Mouse (Mus musculus): ENCODE data around the gene Incenp. TPM values are rescaled to one million over a fixed set of nuclear protein-coding genes. Genes with fewer than 3 reads are reported as not detected.
"Not testable (repeated sequence)": the region's sequence is repeated elsewhere in the genome, so short reads cannot be mapped to it uniquely, and the experiment has no call there.

Incenp gene
- polyA plus RNA-seq, 1 experiment from 2014 or later, result 26.0 TPM

DNA sequence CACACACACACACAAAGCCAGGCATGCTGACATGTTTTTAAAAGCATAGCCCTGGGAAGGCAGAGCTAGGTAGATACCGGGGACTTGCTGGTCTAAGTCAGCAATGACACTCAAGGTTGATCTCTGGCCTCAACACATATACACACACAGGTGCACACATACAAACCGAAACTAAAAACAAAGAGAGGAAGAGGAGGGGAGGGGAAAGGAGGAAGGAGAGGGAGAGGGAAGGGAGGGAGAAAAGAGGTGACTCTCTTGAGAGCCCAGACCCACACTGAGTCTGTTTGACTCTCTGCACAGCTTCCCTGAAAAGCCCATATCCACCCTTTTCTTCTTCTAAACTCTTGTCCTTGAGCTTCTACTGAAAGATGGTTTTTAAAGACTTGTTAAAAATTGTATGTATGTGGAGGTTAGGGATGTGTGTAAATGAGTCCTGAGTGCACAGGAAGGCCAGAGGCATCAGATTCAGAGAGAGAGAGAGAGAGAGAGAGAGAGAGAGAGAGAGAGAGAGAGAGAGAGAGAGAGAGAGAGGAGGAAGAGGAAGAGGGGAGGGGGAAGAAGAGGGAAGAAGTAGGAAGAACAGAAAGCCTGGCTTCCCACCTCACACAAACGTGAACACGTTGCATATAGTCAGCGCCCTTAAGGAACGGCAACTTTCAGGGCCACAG lies 38.9 kb upstream of the Incenp start:
- ATAC-seq, result no peak
- H3K27me3 ChIP-seq (replicated peaks; ENCODE audit: control insufficient read depth, insufficient read depth, low read length), result no peaks in the 10 kb centered on the region
- H3K27ac ChIP-seq (ENCODE audit: low read depth, low read length), result no peak overlapping the region
- H3K4me3 ChIP-seq (ENCODE audit: low read length), result no peak overlapping the region
- no peaks in the 10 kb centered on the region; the same call in 1 of the 2 replicates for H3K4me1 ChIP-seq (ENCODE audit: control insufficient read depth, insufficient read depth, low read depth, low read length)
- 81% methylated on average over 6 of the region's 6 CpGs for WGBS
- no peak overlapping the region for H3K9ac ChIP-seq (ENCODE audit: low read depth, low read length)
- H3K4me2 ChIP-seq (ENCODE audit: low read length), result no peak overlapping the region
- no peaks in the 10 kb centered on the region for H3K36me3 ChIP-seq (ENCODE audit: control insufficient read depth, insufficient read depth, low read length)
- no peaks in the 10 kb centered on the region for H3K9me3 ChIP-seq (ENCODE audit: control insufficient read depth, low read length)

GRCm38 (mm10) chr19:9937428-9937827 lies 38.1 kb upstream of the Incenp start:
- H3K9ac ChIP-seq (ENCODE audit: low read depth, low read length), result no peak overlapping the region
- H3K27ac ChIP-seq (ENCODE audit: low read depth, low read length), result no peak overlapping the region
- H3K9me3 ChIP-seq (ENCODE audit: control insufficient read depth, low read length), result no peaks in the 10 kb centered on the region
- no peaks in the 10 kb centered on the region for H3K36me3 ChIP-seq (ENCODE audit: control insufficient read depth, insufficient read depth, low read length)
- WGBS, result 67% methylated on average over 5 of the region's 5 CpGs
- no peak overlapping the region for H3K4me2 ChIP-seq (ENCODE audit: low read length)
- ATAC-seq, result no peak
- no peaks in the 10 kb centered on the region for H3K27me3 ChIP-seq (replicated peaks; ENCODE audit: control insufficient read depth, insufficient read depth, low read length)
- H3K4me3 ChIP-seq (ENCODE audit: low read length), result no peak overlapping the region
- no peaks in the 10 kb centered on the region; the same call in 1 of the 2 replicates for H3K4me1 ChIP-seq (ENCODE audit: control insufficient read depth, insufficient read depth, low read depth, low read length)

DNA sequence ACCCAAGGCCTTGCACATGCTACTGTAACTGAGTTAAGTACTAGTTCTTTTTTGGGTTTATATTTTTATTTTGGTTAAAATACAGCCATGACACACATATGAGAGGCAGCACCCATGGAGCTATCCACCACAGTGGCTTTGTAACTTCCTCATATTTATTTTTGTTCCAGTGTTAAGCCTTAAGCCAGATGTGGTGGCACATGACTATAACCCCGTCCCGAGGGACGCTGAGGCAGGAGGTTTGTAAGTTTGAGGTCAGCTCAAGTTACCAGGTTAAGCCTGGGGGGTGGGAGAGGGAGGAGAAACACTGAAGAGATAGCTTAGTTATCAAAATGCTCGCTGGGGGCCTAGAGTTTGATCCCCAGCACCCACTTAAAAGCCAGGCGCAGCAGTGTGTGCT lies 37.2 kb upstream of the Incenp start:
- Histone ChIP-seq H3K27ac (ENCODE audit: low read depth, low read length) (no peak overlapping the region), H3K4me2 (ENCODE audit: low read length) (no peak overlapping the region), H3K4me1 (ENCODE audit: control insufficient read depth, insufficient read depth, low read depth, low read length) (no peaks in the 10 kb centered on the region; the same call in 1 of the 2 replicates), H3K9ac (ENCODE audit: low read depth, low read length) (no peak overlapping the region), H3K9me3 (ENCODE audit: control insufficient read depth, low read length) (no peaks in the 10 kb centered on the region), H3K4me3 (ENCODE audit: low read length) (no peak overlapping the region), H3K36me3 (ENCODE audit: control insufficient read depth, insufficient read depth, low read length) (no peaks in the 10 kb centered on the region), H3K27me3 (replicated peaks; ENCODE audit: control insufficient read depth, insufficient read depth, low read length) (no peaks in the 10 kb centered on the region)
- 74% methylated on average over 5 of the region's 5 CpGs for WGBS
- no peak for ATAC-seq

DNA sequence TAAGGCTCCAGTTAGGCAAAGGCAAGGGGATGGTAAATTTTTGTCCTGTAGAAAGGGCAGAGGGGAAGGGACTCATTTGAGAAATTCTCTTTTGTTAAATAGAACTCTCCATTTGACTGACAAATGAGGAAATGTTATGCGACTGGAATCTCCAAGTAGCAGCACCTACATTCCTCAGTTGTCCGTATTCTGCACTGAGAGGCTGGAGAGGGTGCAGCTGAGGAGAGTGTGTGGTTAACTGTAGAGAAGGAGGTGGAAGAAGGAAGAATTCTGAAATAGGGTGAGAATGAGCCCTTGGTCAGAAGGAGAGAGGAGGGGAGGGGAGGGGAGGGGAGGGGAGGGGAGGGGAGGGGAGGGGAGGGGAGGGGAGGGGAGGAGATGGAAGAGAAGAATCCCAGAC lies 34.6 kb upstream of the Incenp start:
- H3K27ac ChIP-seq (ENCODE audit: low read depth, low read length), result no peak overlapping the region
- no peaks in the 10 kb centered on the region for H3K27me3 ChIP-seq (replicated peaks; ENCODE audit: control insufficient read depth, insufficient read depth, low read length)
- no peaks in the 10 kb centered on the region for H3K36me3 ChIP-seq (ENCODE audit: control insufficient read depth, insufficient read depth, low read length)
- ATAC-seq, result no peak
- no peak overlapping the region for H3K9ac ChIP-seq (ENCODE audit: low read depth, low read length)
- H3K4me2 ChIP-seq (ENCODE audit: low read length), result no peak overlapping the region
- WGBS, result 83% methylated on average over 2 of the region's 2 CpGs
- no peaks in the 10 kb centered on the region for H3K4me1 ChIP-seq (ENCODE audit: control insufficient read depth, insufficient read depth, low read depth, low read length)
- no peaks in the 10 kb centered on the region for H3K9me3 ChIP-seq (ENCODE audit: control insufficient read depth, low read length)
- H3K4me3 ChIP-seq (ENCODE audit: low read length), result no peak overlapping the region

DNA sequence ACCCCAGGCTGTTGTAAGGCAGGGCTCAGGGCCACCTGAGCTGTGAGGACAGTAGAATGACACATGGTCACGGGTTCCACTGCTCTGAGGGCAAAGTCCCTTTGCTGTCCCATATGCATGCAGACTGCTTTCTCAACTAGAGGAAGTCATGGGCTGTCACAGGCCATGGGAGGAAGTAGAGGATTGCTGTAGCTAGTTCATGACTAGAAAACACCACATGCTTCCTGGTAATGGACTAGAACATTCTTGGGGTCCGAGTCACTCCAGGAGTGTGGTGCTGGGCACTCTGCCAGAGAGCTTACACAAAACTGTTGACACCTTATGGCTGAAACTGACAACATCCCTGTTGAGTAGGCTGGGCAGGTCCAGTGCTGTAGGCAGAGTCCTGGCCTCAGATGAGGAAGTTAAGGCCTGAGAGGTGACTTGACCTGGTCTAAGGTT lies 31.8 kb upstream of the Incenp start:
- H3K27me3 ChIP-seq (replicated peaks; ENCODE audit: control insufficient read depth, insufficient read depth, low read length); ATAC-seq; H3K27ac ChIP-seq (ENCODE audit: low read depth, low read length); H3K9me3 ChIP-seq (ENCODE audit: control insufficient read depth, low read length); H3K4me2 ChIP-seq (ENCODE audit: low read length); H3K4me1 ChIP-seq (ENCODE audit: control insufficient read depth, insufficient read depth, low read depth, low read length); H3K9ac ChIP-seq (ENCODE audit: low read depth, low read length); H3K4me3 ChIP-seq (ENCODE audit: low read length); H3K36me3 ChIP-seq (ENCODE audit: control insufficient read depth, insufficient read depth, low read length): not testable (repeated sequence)
- WGBS, result 77% methylated on average over 2 of the region's 2 CpGs

GRCm38 (mm10) chr19:9928089-9928488 lies 28.7 kb upstream of the Incenp start:
- H3K4me3 ChIP-seq (ENCODE audit: low read length), result no peak overlapping the region
- ATAC-seq, result no peak
- H3K27ac ChIP-seq (ENCODE audit: low read depth, low read length), result no peak overlapping the region
- H3K36me3 ChIP-seq (ENCODE audit: control insufficient read depth, insufficient read depth, low read length), result no peaks in the 10 kb centered on the region
- H3K9ac ChIP-seq (ENCODE audit: low read depth, low read length), result no peak overlapping the region
- no peaks in the 10 kb centered on the region for H3K27me3 ChIP-seq (replicated peaks; ENCODE audit: control insufficient read depth, insufficient read depth, low read length)
- whole genome bisulfite sequencing, result 76% methylated on average over 9 of the region's 9 CpGs
- H3K4me2 ChIP-seq (ENCODE audit: low read length), result no peak overlapping the region
- H3K4me1 ChIP-seq (ENCODE audit: control insufficient read depth, insufficient read depth, low read depth, low read length), result no peaks in the 10 kb centered on the region
- no peaks in the 10 kb centered on the region for H3K9me3 ChIP-seq (ENCODE audit: control insufficient read depth, low read length)

GRCm38 (mm10) chr19:9924769-9925272 lies 25.5 kb upstream of the Incenp start:
- no peak for ATAC-seq
- H3K4me2 ChIP-seq (ENCODE audit: low read length), result no peak overlapping the region
- H3K4me3 ChIP-seq (ENCODE audit: low read length), result no peak overlapping the region
- WGBS, result 57% methylated on average over 8 of the region's 8 CpGs
- peaks cover 9% of the 10 kb centered on the region for H3K4me1 ChIP-seq (ENCODE audit: control insufficient read depth, insufficient read depth, low read depth, low read length)
- H3K9ac ChIP-seq (ENCODE audit: low read depth, low read length), result no peak overlapping the region
- no peaks in the 10 kb centered on the region for H3K27me3 ChIP-seq (replicated peaks; ENCODE audit: control insufficient read depth, insufficient read depth, low read length)
- H3K27ac ChIP-seq (ENCODE audit: low read depth, low read length), result no peak overlapping the region
- H3K36me3 ChIP-seq (ENCODE audit: control insufficient read depth, insufficient read depth, low read length), result no peaks in the 10 kb centered on the region
- H3K9me3 ChIP-seq (ENCODE audit: control insufficient read depth, low read length), result no peaks in the 10 kb centered on the region

- ATAC-seq, result no peak
- Histone ChIP-seq H3K4me2 (ENCODE audit: low read length) (no peak overlapping the region), H3K36me3 (ENCODE audit: control insufficient read depth, insufficient read depth, low read length) (no peaks in the 10 kb centered on the region), H3K9me3 (ENCODE audit: control insufficient read depth, low read length) (no peaks in the 10 kb centered on the region), H3K27ac (ENCODE audit: low read depth, low read length) (no peak overlapping the region), H3K9ac (ENCODE audit: low read depth, low read length) (no peak overlapping the region), H3K4me1 (ENCODE audit: control insufficient read depth, insufficient read depth, low read depth, low read length) (peaks cover 9% of the 10 kb centered on the region), H3K27me3 (replicated peaks; ENCODE audit: control insufficient read depth, insufficient read depth, low read length) (no peaks in the 10 kb centered on the region), H3K4me3 (ENCODE audit: low read length) (no peak overlapping the region)
- 45% methylated on average over 13 of the region's 13 CpGs for WGBS
These were observed 24.9 kb upstream of the Incenp start for GRCm38 (mm10) chr19:9924034-9924768.

GRCm38 (mm10) chr19:9923048-9923447 lies 23.7 kb upstream of the Incenp start:
- ATAC-seq, result no peak
- Histone ChIP-seq H3K27ac (ENCODE audit: low read depth, low read length) (no peak overlapping the region), H3K9me3 (ENCODE audit: control insufficient read depth, low read length) (no peaks in the 10 kb centered on the region), H3K4me2 (ENCODE audit: low read length) (no peak overlapping the region), H3K36me3 (ENCODE audit: control insufficient read depth, insufficient read depth, low read length) (no peaks in the 10 kb centered on the region), H3K4me1 (ENCODE audit: control insufficient read depth, insufficient read depth, low read depth, low read length) (peaks cover 9% of the 10 kb centered on the region), H3K27me3 (replicated peaks; ENCODE audit: control insufficient read depth, insufficient read depth, low read length) (no peaks in the 10 kb centered on the region), H3K9ac (ENCODE audit: low read depth, low read length) (no peak overlapping the region), H3K4me3 (ENCODE audit: low read length) (no peak overlapping the region)

Data from hindbrain, embryonic 16.5 days (tissue).